Mouse (Mus musculus) midbrain, embryonic 16.5 days (tissue): ENCODE measurements around the gene Itpr1. TPM values are rescaled to one million over a fixed set of nuclear protein-coding genes. Genes with fewer than 3 reads are reported as not detected.

Experiments used
- ATAC-seq: fragments of 200-750 bp; cut with Nextera tagmentation; 2 replicates; pipeline ENCODE4 v1.8.0; 2017; ENCODE audit warnings: moderate TSS enrichment
- H3K27ac ChIP-seq: fragments of 300-500 bp; sonication (generic); 2 replicates; pipeline ENCODE4 v1.5.1; 2014; ENCODE audit warnings: mild to moderate bottlenecking, low read length, mixed read lengths
- H3K27me3 ChIP-seq: fragments of 300-500 bp; sonication (generic); 2 replicates; pipeline ENCODE4 v1.6.1; 2014; ENCODE audit warnings: low read depth, low read length, mixed read lengths; ENCODE audit not compliant: control insufficient read depth, insufficient read depth
- H3K36me3 ChIP-seq: fragments of 300-500 bp; sonication (generic); 2 replicates; pipeline ENCODE4 v1.6.1; 2014; ENCODE audit warnings: mild to moderate bottlenecking, low read length, moderate library complexity, mixed read lengths; ENCODE audit not compliant: control insufficient read depth, insufficient read depth
- H3K4me1 ChIP-seq: fragments of 300-500 bp; sonication (generic); 2 replicates; pipeline ENCODE4 v1.6.1; 2014; ENCODE audit warnings: mild to moderate bottlenecking, low read length, mixed read lengths; ENCODE audit not compliant: control insufficient read depth, insufficient read depth
- H3K4me2 ChIP-seq: fragments of 300-500 bp; sonication (generic); 2 replicates; pipeline ENCODE4 v1.6.1; 2014; ENCODE audit warnings: mild to moderate bottlenecking, low read length, mixed read lengths
- H3K4me3 ChIP-seq: fragments of 300-500 bp; sonication (generic); 2 replicates; pipeline ENCODE4 v1.5.1; 2014; ENCODE audit warnings: low read depth, mild to moderate bottlenecking, low read length, moderate library complexity, mixed read lengths
- H3K9ac ChIP-seq: fragments of 300-500 bp; sonication (generic); 2 replicates; pipeline ENCODE4 v1.6.1; 2014; ENCODE audit warnings: low read depth, low read length, mixed read lengths
- H3K9me3 ChIP-seq: fragments of 300-500 bp; sonication (generic); replicated peaks from 2 replicates; pipeline ENCODE4 v1.6.1; 2014; ENCODE audit warnings: mild to moderate bottlenecking, low read length, mixed read lengths; ENCODE audit not compliant: control insufficient read depth, poor library complexity, severe bottlenecking
- WGBS: fragments of 180-500 bp; shearing (Covaris S2); extraction: QIAGEN DNeasy Blood & Tissue Kit; methylation state at CpG from one replicate; pipeline ENCODE4 v1.1.7; 2014; 5-methylcytosine and 5-hydroxymethylcytosine counted together
- polyA plus RNA-seq: library from polyadenylated mRNA; unstranded; fragments of >200 nt; fragmentation: Nextera tagmentation; extraction: Ambion mirVana; gene quantifications from 2 replicates; pipeline ENCODE4 v1.2.1, GENCODE M21; 2015

Gene Itpr1
- polyA plus RNA-seq, 1 experiment from 2014 or later: 4.2 TPM

- H3K36me3 ChIP-seq: no peaks in the 10 kb centered on the region
- peaks cover 10% of the 10 kb centered on the region for H3K4me1 ChIP-seq
- WGBS: 66% methylated on average over 8 of the region's 8 CpGs
- no peak overlapping the region for H3K27ac ChIP-seq
- no peak overlapping the region for H3K4me2 ChIP-seq
- no peaks in the 10 kb centered on the region for H3K9me3 ChIP-seq
- H3K27me3 ChIP-seq: no peaks in the 10 kb centered on the region
- H3K9ac ChIP-seq: no peak overlapping the region
- ATAC-seq: no peak
- H3K4me3 ChIP-seq: no peak overlapping the region
Measured at GRCm38 (mm10) chr6:108309391-108310182, 96.7 kb downstream of the Itpr1 start.

GRCm38 (mm10) chr6:108313056-108313455 lies 100.2 kb downstream of the Itpr1 start:
- no peaks in the 10 kb centered on the region for H3K27me3 ChIP-seq
- no peak overlapping the region for H3K27ac ChIP-seq
- no peak for ATAC-seq
- no peaks in the 10 kb centered on the region for H3K36me3 ChIP-seq
- H3K9ac ChIP-seq: no peak overlapping the region
- no peak overlapping the region for H3K4me2 ChIP-seq
- peaks cover 10% of the 10 kb centered on the region for H3K4me1 ChIP-seq
- H3K9me3 ChIP-seq: no peaks in the 10 kb centered on the region
- WGBS: 86% methylated on average over 1 of the region's 1 CpGs
- no peak overlapping the region for H3K4me3 ChIP-seq

GRCm38 (mm10) chr6:108313997-108314396 lies 101.1 kb downstream of the Itpr1 start:
- WGBS: 100% methylated on average over 1 of the region's 1 CpGs
- ATAC-seq: no peak

GRCm38 (mm10) chr6:108316268-108316824 lies 103.5 kb downstream of the Itpr1 start:
- Histone ChIP-seq H3K9me3 (no peaks in the 10 kb centered on the region), H3K4me2 (no peak overlapping the region), H3K27ac (no peak overlapping the region), H3K27me3 (no peaks in the 10 kb centered on the region), H3K4me1 (no peaks in the 10 kb centered on the region), H3K4me3 (no peak overlapping the region), H3K9ac (no peak overlapping the region), H3K36me3 (no peaks in the 10 kb centered on the region)
- no peak for ATAC-seq
- 47% methylated on average over 4 of the region's 4 CpGs for WGBS

More at GRCm38 (mm10) chr6:108313997-108314396, 101.1 kb downstream of the Itpr1 start:
- H3K9me3 ChIP-seq: no peaks in the 10 kb centered on the region
- H3K4me3 ChIP-seq: no peak overlapping the region
- H3K27ac ChIP-seq: no peak overlapping the region
- H3K36me3 ChIP-seq: no peaks in the 10 kb centered on the region
- H3K4me1 ChIP-seq: peaks cover 6% of the 10 kb centered on the region; the same call in 1 of the 2 replicates
- no peak overlapping the region for H3K4me2 ChIP-seq
- no peaks in the 10 kb centered on the region for H3K27me3 ChIP-seq
- no peak overlapping the region for H3K9ac ChIP-seq

GRCm38 (mm10) chr6:108316951-108317350 lies 104.1 kb downstream of the Itpr1 start:
- Histone ChIP-seq H3K9ac (no peak overlapping the region), H3K4me2 (no peak overlapping the region), H3K36me3 (no peaks in the 10 kb centered on the region), H3K27me3 (no peaks in the 10 kb centered on the region), H3K4me3 (no peak overlapping the region), H3K9me3 (no peaks in the 10 kb centered on the region), H3K27ac (no peak overlapping the region), H3K4me1 (no peaks in the 10 kb centered on the region)
- no peak for ATAC-seq
- 89% methylated on average over 1 of the region's 1 CpGs for WGBS

- Histone ChIP-seq H3K27me3 (no peaks in the 10 kb centered on the region), H3K9ac (no peak overlapping the region), H3K27ac (no peak overlapping the region), H3K9me3 (no peaks in the 10 kb centered on the region), H3K4me3 (no peak overlapping the region), H3K4me2 (no peak overlapping the region), H3K4me1 (no peaks in the 10 kb centered on the region), H3K36me3 (no peaks in the 10 kb centered on the region)
- 82% methylated on average over 2 of the region's 2 CpGs for WGBS
- ATAC-seq: no peak
Measured at GRCm38 (mm10) chr6:108321653-108322052, 108.8 kb downstream of the Itpr1 start.

GRCm38 (mm10) chr6:108324464-108325025 lies 111.6 kb downstream of the Itpr1 start:
- Histone ChIP-seq H3K9ac (no peak overlapping the region), H3K27ac (no peak overlapping the region), H3K9me3 (no peaks in the 10 kb centered on the region), H3K4me1 (no peaks in the 10 kb centered on the region), H3K27me3 (no peaks in the 10 kb centered on the region), H3K36me3 (no peaks in the 10 kb centered on the region), H3K4me3 (no peak overlapping the region), H3K4me2 (no peak overlapping the region)
- 81% methylated on average over 6 of the region's 6 CpGs for WGBS
- no peak for ATAC-seq

GRCm38 (mm10) chr6:108325400-108325799 lies 112.5 kb downstream of the Itpr1 start:
- Histone ChIP-seq H3K27me3 (no peaks in the 10 kb centered on the region), H3K4me3 (no peak overlapping the region), H3K4me2 (no peak overlapping the region), H3K4me1 (no peaks in the 10 kb centered on the region), H3K27ac (no peak overlapping the region), H3K9me3 (no peaks in the 10 kb centered on the region), H3K9ac (no peak overlapping the region), H3K36me3 (no peaks in the 10 kb centered on the region)
- WGBS: 91% methylated on average over 10 of the region's 10 CpGs
- ATAC-seq: no peak

- no peak overlapping the region for H3K9ac ChIP-seq
- no peak overlapping the region for H3K4me2 ChIP-seq
- no peak for ATAC-seq
- H3K4me1 ChIP-seq: no peaks in the 10 kb centered on the region
- WGBS: 96% methylated on average over 12 of the region's 12 CpGs
- no peak overlapping the region for H3K4me3 ChIP-seq
- H3K9me3 ChIP-seq: no peaks in the 10 kb centered on the region
- no peaks in the 10 kb centered on the region for H3K27me3 ChIP-seq
- no peak overlapping the region for H3K27ac ChIP-seq
- no peaks in the 10 kb centered on the region for H3K36me3 ChIP-seq
Measured at GRCm38 (mm10) chr6:108325948-108326411, 113.1 kb downstream of the Itpr1 start.
